Mouse (Mus musculus) ES-Bruce4 (cell line): Measurements from ENCODE around the gene Dgkh. TPM values are rescaled to one million over a fixed set of nuclear protein-coding genes. Genes with fewer than 3 reads are reported as not detected.

Experiments
- H3K27ac ChIP-seq: 2 replicates; pipeline ENCODE4 v1.5.1; 2012; ENCODE audit warnings: low read length, inconsistent platforms; ENCODE audit not compliant: insufficient read depth
- H3K27me3 ChIP-seq: 2 replicates; pipeline ENCODE4 v1.6.1; 2012; ENCODE audit warnings: mild to moderate bottlenecking, low read length, inconsistent platforms; ENCODE audit not compliant: control insufficient read depth, poor library complexity, insufficient read depth, severe bottlenecking
- H3K36me3 ChIP-seq: 2 replicates; pipeline ENCODE4 v1.6.1; 2012; ENCODE audit warnings: inconsistent platforms, mild to moderate bottlenecking, low read length, moderate library complexity; ENCODE audit not compliant: control insufficient read depth, poor library complexity, insufficient read depth, severe bottlenecking
- H3K4me1 ChIP-seq: one replicate; pipeline ENCODE4 v1.8.1; 2011; ENCODE audit warnings: low read length; ENCODE audit not compliant: control insufficient read depth, insufficient read depth
- H3K4me3 ChIP-seq: 2 replicates; pipeline ENCODE4 v1.5.1; 2011; ENCODE audit warnings: low read depth, mild to moderate bottlenecking, low read length
- H3K9ac ChIP-seq: 2 replicates; pipeline ENCODE4 v1.6.1; 2012; ENCODE audit warnings: low read depth, mild to moderate bottlenecking, inconsistent platforms; ENCODE audit not compliant: poor library complexity, severe bottlenecking
- H3K9me3 ChIP-seq: replicated peaks from 2 replicates; pipeline ENCODE4 v1.6.1; 2012; ENCODE audit warnings: mild to moderate bottlenecking, low read length, inconsistent platforms; ENCODE audit not compliant: control insufficient read depth, poor library complexity, insufficient read depth, severe bottlenecking
- CTCF ChIP-seq: IDR thresholded peaks from one replicate; pipeline ENCODE4 v1.8.1; 2011; ENCODE audit warnings: low read depth, low read length
- EP300 ChIP-seq: IDR thresholded peaks from 2 replicates; pipeline ENCODE4 v1.6.1; 2011; ENCODE audit warnings: low read depth, low read length; ENCODE audit not compliant: insufficient read depth
- POLR2A ChIP-seq: IDR thresholded peaks from one replicate; pipeline ENCODE4 v1.8.1; 2011; ENCODE audit warnings: low read length; ENCODE audit not compliant: insufficient read depth
- polyA plus RNA-seq: library from polyadenylated mRNA; stranded (reverse); fragments of >200 nt; gene quantifications from 2 replicates; pipeline ENCODE4 v1.2.4, GENCODE M21; 2011; ENCODE audit warnings: low read depth; ENCODE audit not compliant: missing spikeins, insufficient read depth, insufficient read length

The Dgkh gene
- polyA plus RNA-seq, 1 experiment: 11.7 TPM

DNA sequence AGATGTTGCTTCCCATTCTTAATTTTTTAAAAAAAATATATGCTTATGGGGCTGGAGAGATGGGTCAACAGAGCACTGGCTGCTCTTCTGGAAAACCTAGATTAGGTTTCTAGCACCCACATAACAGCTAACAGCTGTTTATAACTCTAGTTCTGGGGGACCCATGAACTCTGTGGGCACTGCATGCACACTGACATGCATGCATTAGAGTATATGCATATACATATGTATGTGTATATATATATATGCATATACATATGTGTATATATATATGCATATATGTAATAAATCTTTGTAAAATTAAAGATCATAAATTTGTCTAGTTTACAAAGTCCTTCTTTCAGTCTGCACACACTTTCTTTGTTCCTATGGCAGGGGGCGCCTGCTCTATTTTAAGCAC, 192.8 kb downstream of the Dgkh start:
- TF ChIP-seq EP300 (no peak), CTCF (no peak), POLR2A (no peak)

DNA sequence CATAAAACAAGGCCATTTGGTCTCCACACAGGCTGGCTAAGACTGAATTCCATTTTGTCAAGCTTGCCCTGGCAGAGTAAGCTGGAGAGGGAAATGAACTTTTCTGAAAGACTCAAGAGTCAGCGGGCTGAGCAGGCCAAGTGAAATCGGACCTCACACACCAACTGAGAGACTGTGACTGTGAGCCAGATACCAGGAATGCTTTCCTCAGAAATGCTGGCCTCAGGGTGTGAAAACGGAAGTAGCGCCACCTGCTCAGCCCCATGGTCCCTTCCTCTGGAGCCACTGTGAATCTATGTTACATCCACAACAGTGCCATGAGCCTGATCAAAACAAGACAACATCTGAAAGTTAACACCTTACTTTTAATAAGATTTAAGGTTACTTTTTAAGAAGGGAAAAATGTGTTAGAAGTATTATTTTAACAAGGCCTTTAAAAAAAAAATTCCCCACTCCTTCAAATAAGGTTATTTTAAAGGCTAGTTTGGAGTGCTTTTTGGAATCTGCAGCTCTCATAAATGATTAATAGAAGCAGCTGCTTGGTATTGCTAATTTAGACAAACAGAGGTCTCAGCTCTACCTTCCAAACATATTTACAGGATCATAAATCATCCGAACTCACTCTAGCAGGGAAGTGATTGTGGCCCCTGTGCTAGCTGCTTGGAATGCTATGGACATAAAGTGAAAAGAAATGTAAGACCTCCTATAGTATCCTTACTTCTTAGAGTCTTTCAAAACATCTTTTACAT, 193.8 kb downstream of the Dgkh start:
- H3K36me3 ChIP-seq: no peaks in the 10 kb centered on the region
- H3K27ac ChIP-seq: peak overlapping the region; percentile 62; the same call in 1 of the 2 replicates

More for the DNA sequence above, 192.8 kb downstream of the Dgkh start:
- Histone ChIP-seq H3K4me3 (no peak overlapping the region), H3K9me3 (no peaks in the 10 kb centered on the region), H3K4me1 (peaks cover 6% of the 10 kb centered on the region), H3K27me3 (no peaks in the 10 kb centered on the region), H3K27ac (no peak overlapping the region), H3K9ac (no peak overlapping the region), H3K36me3 (no peaks in the 10 kb centered on the region)

DNA sequence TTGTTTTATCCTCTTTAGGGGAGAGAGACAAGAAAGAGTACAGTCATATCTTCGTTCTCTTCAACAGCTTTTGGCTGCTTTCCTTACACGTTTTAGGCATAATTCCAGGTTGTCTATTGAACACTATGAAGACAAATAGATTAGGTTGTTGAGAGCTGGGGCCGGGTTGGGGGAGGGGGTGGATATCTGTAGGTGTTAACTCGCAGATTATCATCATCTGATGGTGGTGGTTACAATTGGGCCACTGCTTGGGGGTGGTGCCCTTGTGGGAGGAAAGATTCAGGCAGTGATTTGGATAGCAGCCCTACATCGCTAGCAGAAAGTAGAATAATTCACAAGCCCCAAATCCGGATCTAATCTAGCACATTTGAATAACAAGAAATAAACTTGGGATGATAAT, 195.0 kb downstream of the Dgkh start:
- H3K9ac ChIP-seq: no peak overlapping the region
- H3K4me3 ChIP-seq: no peak overlapping the region
- no peak for TF ChIP-seq EP300
- TF ChIP-seq CTCF: no peak
- no peak for TF ChIP-seq POLR2A
- H3K36me3 ChIP-seq: no peaks in the 10 kb centered on the region
- H3K4me1 ChIP-seq: peaks cover 6% of the 10 kb centered on the region
- H3K27me3 ChIP-seq: no peaks in the 10 kb centered on the region
- no peaks in the 10 kb centered on the region for H3K9me3 ChIP-seq
- H3K27ac ChIP-seq: 0 out of 2 replicates have a peak overlapping the region, but pooled peaks have one; percentile 17

More for the DNA sequence above, 193.8 kb downstream of the Dgkh start:
- H3K27me3 ChIP-seq: no peaks in the 10 kb centered on the region
- no peaks in the 10 kb centered on the region for H3K9me3 ChIP-seq
- TF ChIP-seq EP300 (peak; percentile 79), POLR2A (no peak), CTCF (no peak)
- H3K4me3 ChIP-seq: no peak overlapping the region
- peaks cover 6% of the 10 kb centered on the region for H3K4me1 ChIP-seq
- no peak overlapping the region for H3K9ac ChIP-seq

GRCm38 (mm10) chr14:78536281-78537165, 196.1 kb downstream of the Dgkh start, which contains the start of gene Akap11:
Gene Akap11, minus strand, starts transcription at chr14:78536808.
- H3K27ac ChIP-seq: 0 out of 2 replicates have a peak within 1 kb of the TSS, but pooled peaks have one; percentile 17

DNA sequence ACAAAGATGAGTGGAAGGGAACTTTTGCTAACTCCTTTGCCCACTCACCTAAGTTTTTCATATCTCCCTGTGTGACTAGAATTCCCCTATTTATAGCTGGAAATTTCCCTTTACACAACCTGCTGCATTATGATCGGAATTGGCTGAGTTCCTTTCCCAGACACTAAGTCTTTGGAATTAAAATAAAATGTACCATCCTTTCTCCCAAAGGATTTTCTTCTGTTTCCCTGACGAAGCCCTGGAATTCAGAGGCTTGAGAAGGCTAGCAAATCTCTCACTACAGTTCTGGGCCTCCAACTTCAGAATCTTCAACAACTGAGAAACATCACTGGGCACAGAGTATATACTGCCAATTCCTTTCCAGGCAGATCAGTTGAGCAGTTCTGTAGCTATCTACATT, 197.2 kb downstream of the Dgkh start:
- H3K36me3 ChIP-seq: no peaks in the 10 kb centered on the region
- no peaks in the 10 kb centered on the region for H3K27me3 ChIP-seq
- H3K4me1 ChIP-seq: peaks cover 3% of the 10 kb centered on the region
- TF ChIP-seq CTCF (no peak), POLR2A (no peak), EP300 (no peak)
- no peak overlapping the region for H3K9ac ChIP-seq
- H3K27ac ChIP-seq: no peak overlapping the region
- no peak overlapping the region for H3K4me3 ChIP-seq
- no peaks in the 10 kb centered on the region for H3K9me3 ChIP-seq

More at GRCm38 (mm10) chr14:78536281-78537165, 196.1 kb downstream of the Dgkh start, which contains the start of gene Akap11:
- Histone ChIP-seq H3K27me3 (no peaks in the 10 kb centered on the region), H3K9ac (peak within 1 kb of the TSS; percentile 42), H3K9me3 (no peaks in the 10 kb centered on the region), H3K4me3 (peak within 1 kb of the TSS; percentile 55), H3K36me3 (no peaks in the 10 kb centered on the region), H3K4me1 (peaks cover 6% of the 10 kb centered on the region)
- no peak for TF ChIP-seq EP300
- no peak for TF ChIP-seq CTCF
- no peak for TF ChIP-seq POLR2A

DNA sequence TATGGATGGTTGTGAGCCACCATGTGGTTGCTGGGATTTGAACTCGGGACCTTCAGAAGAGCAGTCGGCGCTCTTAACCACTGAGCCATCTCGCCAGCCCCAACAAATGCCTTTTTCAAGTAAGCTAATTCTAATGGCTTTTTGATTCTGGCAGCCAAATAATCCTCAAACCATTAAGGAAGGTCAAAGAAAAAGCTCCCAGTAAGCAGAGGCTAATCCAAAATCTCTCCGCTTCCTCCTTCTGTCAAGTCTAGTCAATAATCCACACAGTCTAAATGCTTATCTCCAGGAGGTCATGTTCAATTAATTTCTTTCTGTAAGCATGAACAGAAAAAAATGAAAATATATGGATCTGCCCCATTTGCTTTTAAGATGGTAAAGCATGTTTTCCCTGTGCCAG, 197.9 kb downstream of the Dgkh start:
- H3K36me3 ChIP-seq: no peaks in the 10 kb centered on the region
- H3K27me3 ChIP-seq: no peaks in the 10 kb centered on the region
- no peak overlapping the region for H3K9ac ChIP-seq
- no peak overlapping the region for H3K4me3 ChIP-seq
- H3K4me1 ChIP-seq: peaks cover 2% of the 10 kb centered on the region
- TF ChIP-seq CTCF (no peak), POLR2A (no peak), EP300 (no peak)
- H3K27ac ChIP-seq: no peak overlapping the region
- no peaks in the 10 kb centered on the region for H3K9me3 ChIP-seq
